Mouse (Mus musculus): Measurements from ENCODE around the gene Myh9.
"Not testable (repeated sequence)": the region's sequence is repeated elsewhere in the genome, so short reads cannot be mapped to it uniquely, and the experiment has no call there.

The Myh9 gene

GRCm38 (mm10) chr15:77757586-77758226, 84.3 kb downstream of the Myh9 start:
- no peak for DNase-seq (ENCODE audit: extremely low read depth, low read depth)

DNA sequence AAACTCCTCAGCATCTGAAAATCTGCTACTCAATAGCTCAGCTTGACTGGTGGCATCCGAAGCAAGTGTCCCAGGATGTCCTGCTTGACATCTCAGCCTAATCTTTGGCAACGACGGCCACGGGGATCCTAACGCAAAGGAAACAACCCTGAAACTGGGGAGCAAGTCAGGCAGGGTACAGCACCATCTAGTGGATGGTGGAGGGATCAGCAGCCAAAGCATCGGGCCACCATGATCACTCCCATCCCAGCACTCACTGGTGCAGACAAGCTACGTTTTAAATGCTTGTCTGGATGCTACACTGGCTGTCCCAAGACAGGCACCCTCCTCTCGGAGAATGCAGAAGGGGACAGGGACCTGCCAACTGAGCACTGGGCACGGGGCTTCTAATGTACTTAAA, 85.1 kb downstream of the Myh9 start, which contains the start of gene Apol8:
Gene Apol8 (minus strand): TSS at position 156 of the 400 bp plus-strand sequence.
- DNase-seq (ENCODE audit: extremely low read depth, low read depth) = peak; percentile 44

DNA sequence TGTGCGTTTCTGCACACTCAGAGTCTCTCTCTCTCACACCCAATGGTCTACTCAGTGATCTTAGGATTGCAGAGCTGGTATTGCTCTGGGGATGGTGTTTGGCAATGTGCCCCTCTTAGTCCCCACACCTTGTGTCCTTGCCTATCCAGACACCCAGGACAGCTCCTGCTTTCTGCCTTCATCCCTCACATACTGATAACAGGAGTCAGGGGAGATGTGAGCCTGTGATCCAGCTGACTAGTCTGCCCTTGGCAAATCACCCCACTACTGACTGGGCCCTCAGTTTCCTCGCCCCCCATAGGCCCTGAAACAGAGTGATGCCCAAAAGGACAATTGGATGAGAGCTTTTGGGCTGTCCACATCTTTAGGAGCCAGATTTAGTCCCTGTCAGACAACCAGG, 85.9 kb downstream of the Myh9 start:
- DNase-seq (ENCODE audit: extremely low read depth, low read depth) = no peak

- no peak for DNase-seq (ENCODE audit: extremely low read depth, low read depth)
These were observed 86.8 kb downstream of the Myh9 start for GRCm38 (mm10) chr15:77755132-77755531.

DNA sequence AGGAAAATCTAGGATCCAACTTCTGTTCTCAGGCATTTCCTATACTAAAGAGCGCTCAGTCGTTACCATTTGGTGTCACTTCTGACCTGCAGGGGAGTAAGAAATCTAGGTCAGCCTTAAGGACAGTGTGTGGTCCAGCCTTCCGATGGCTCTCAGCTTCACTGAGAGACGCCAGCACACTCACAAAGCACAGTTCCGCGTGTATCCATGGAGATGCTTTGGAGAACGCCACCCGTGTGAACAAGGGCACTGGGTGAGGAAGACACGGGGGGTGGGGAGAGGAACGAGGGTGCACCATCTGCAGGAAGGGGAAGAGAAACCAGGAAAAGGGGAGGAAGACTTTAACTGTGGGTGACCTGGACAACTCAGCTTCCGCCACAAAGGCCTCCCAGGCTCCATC, 89.5 kb downstream of the Myh9 start:
- DNase-seq (ENCODE audit: extremely low read depth, low read depth) = no peak

DNA sequence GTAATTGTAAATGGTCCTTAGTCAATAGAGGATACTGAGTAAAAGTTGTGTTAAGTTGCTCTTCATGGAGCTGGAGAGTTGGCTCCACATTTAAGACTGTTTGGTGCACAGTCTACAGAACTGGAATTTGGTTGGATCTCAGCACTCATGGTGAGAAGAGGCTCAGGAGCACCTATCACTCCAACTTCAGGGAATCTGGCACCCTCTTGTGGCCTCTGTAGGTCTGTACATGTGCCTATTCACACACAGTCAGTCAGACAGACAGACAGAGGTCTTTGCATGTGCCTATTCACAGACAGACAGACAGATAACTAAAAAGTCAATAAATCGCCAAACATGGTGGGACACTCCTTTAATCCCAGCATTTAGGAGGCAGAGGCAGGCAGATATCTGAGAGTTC, 91.5 kb downstream of the Myh9 start:
- DNase-seq (ENCODE audit: extremely low read depth, low read depth) = no peak

DNA sequence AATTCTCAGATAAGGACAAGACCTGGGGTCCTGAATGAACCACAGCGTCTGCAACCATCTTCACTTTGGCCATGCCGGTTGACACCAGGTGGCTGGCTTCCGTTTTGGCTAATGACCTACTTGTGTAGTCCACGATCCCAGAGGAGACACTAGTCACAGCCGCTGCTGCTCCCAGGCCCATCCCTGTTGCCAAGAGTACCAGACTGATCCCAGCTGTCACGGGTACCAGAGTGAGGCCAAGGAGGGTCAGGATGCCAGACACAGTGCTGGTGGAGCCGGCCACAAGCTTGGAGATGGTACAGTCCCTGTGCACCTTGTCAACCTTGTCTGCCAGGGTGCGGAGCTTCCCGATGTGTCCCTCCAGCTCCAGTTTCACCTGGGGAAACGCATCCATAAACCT, 92.3 kb downstream of the Myh9 start:
- no peak for DNase-seq (ENCODE audit: extremely low read depth, low read depth)

- no peak for DNase-seq (ENCODE audit: extremely low read depth, low read depth)
These were observed 93.6 kb downstream of the Myh9 start for GRCm38 (mm10) chr15:77748414-77748813.

DNA sequence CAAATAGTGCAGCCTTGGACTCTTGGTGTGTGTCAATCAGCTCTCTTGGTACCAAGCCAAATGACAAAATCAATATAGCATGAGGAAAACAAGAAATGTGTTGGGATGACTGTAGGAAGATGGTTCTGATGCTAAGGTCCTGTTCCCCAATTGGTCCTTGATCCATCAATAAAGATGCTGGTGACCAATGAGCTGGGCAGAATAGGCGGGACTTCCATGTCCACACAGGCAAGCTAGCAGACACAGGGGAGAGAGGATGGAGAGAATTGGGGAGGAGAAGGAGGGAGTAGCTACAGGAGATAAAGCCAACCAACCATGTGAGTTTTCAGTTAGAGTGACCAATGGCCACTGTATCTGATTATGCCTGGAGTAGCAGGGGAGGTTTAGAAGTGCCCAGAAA, 95.6 kb downstream of the Myh9 start:
- DNase-seq (ENCODE audit: extremely low read depth, low read depth) = no peak

DNA sequence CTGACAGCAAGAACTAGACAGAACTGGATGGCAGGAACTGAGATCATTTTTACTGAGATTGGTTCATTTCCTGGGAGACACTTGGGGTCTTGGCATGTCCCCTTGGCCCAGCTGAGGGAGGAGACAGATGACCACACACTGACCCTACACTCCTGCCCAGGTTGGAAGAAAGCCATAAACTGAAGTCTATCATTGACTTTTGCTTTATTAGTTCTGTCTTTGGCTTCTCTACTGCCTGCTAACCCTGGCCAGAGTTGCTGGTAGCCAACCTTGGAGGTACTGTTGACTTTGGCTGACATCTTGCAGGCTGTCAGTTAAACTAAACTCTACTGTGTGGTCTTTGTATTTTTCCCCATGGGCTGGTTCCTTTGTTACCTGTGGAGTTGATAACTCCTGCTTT, 96.9 kb downstream of the Myh9 start:
- no peak for DNase-seq (ENCODE audit: extremely low read depth, low read depth)

DNA sequence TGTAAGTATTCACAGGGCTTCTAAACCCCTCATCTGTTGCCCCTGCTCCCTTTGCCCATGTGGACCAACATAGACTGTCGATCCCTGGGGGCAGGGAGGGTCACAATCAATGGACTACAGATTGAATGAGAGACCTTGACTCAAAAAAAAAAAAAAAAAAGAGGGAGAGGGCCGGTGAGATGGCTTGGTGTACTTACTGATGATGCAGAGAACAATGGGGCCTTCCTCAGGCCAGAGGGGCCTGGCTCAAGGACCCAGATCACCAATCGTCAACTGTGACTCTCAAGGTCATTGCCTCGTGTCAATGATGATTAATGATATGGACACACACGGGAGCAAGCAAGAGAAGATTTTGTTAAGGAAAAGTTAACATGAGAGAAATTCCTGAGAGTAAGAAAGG, 97.3 kb downstream of the Myh9 start:
- DNase-seq (ENCODE audit: extremely low read depth, low read depth) = no peak

DNA sequence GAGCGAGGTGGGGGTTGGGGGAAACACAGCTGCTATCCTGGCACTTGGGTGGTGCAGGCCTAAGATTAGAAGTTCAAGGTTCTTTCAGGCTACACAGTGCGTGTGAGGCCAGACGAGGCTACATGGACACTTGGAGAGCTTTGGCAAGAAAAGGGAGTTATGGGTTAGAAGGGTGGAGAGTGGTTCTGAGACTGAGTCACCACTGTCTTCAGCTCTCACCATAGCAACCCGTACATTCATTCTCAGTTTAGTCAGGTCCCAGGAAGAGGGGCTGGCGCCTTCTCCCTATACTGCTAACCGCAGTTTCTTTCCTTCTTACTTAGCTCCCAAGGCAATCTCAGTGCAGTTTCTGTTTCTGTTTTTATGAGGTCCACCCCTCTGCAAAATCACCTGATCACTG, 100.4 kb downstream of the Myh9 start:
- not testable (repeated sequence) for DNase-seq (ENCODE audit: extremely low read depth, low read depth)

DNA sequence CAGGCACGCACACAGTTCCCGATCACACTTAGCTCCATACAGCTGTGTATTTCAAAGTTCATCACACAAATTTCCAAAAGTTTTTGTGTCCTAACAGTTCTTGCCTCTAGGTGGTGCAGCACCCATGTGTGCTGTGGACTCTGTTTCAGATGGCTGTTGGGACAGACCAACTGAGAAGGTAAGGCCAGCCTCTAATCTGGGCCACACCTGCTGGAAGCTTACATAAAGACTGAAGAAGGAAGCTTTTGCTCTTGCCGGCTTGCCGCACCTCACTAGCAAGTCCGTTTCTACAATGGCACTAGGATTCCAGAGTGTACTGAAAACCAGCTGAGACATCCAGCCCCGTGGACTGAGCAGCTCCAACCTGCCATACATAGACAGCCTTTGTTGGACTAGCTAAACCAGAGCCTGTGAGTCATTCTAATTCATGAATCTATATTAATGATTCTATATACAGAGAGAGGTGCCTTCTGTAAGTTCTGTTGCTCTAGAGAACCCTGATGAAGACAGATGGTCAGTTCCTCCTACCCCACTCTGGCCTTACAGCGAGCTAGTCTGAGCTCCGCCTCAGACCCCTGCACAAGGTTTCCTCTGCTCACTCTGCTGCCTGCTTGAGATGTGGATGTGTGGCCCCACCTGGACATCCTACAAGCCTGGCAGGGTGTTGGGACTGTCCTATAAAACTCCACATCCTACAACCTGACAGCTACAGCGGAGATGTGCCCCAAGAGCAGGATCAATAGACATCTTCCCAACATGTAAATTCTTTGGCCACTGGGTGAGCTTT, 101.3 kb downstream of the Myh9 start:
- no peak for DNase-seq (ENCODE audit: extremely low read depth, low read depth)

- DNase-seq (ENCODE audit: extremely low read depth, low read depth) = not testable (repeated sequence)
These were observed 108.1 kb downstream of the Myh9 start for GRCm38 (mm10) chr15:77733903-77734302.

DNA sequence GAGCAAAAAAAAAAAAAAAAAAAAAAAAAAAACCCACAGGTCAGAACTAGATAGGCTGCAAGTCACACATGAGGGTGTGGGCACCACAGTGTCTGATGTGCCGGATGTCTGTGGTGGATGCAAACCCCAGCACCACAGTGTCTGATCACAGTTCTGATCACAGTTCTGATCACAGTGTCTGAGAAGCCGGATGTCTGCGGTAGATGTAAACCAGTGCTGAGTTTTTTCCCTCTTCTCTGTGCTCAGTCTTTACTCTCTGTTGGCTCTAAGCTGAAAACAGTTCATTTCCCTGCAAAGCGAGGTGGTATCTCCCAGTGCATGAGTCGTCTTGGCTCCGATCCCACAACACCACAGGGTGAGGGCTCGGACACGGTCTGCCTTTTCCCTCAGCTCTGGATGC, 108.6 kb downstream of the Myh9 start:
- DNase-seq (ENCODE audit: extremely low read depth, low read depth) = not testable (repeated sequence)

DNA sequence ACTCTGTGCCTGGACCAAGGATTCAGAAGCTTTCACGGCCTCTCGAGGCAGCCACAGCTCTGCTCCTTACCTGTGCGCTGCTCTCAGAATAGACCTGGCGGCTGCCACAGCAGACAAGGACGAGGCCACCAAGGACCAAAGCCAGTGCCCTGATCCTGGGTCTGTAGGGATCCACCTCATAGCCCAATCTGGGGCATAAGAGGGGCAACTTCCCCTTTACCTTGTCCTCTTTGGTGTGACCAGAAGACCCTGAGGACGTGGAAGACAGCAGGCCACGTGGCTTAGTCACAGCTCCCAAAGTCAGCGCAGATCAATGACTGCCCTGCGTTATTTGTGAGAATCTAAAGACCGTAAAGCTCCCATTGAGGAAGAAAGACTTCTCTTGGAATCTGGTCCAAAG, 109.1 kb downstream of the Myh9 start:
- DNase-seq (ENCODE audit: extremely low read depth, low read depth) = not testable (repeated sequence)

DNA sequence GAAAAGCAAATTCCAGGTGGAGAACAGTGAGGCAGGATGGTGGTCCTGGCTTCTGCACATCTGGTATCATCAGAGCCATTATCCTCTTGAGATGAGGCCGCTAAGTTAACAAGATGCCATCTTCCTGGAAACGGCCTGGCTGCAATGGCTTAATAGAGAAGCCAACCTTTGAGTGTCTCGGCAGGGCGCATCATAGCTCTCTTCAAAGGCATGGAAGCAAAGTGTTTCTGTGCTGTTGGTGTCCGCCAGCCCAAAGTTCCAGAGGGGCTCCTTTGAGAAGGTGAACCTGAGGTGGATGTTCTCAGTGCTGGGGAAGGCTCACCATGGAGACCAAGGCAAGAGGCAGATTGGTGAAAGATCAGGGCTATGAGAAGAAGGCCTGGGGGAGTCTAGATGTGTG, 110.4 kb downstream of the Myh9 start:
- no peak for DNase-seq (ENCODE audit: extremely low read depth, low read depth)

- DNase-seq (ENCODE audit: extremely low read depth, low read depth) = not testable (repeated sequence)
These were observed 113.2 kb downstream of the Myh9 start, which contains the start of gene Apol9b for GRCm38 (mm10) chr15:77728739-77729138. Apol9b (plus strand) TSS chr15:77729039.

DNA sequence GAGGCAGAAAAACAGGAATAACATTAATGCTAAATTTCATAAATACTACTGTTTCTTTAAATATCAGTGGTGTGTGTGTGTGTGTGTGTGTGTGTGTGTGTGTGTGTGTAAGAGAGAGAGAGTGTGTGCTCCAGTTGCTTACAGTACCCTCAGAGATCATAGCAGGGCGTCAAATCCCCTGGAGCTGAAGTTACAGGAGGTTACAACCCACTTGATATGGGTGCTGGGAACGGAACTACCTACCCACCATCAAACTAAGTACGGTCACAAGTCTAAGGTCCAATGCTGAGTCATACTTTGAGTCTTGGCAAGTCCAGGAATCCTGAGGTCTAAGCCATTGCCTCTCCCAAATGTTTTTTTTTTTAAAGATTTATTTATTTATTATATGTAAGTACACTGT, 114.2 kb downstream of the Myh9 start:
- DNase-seq (ENCODE audit: extremely low read depth, low read depth) = not testable (repeated sequence)

DNA sequence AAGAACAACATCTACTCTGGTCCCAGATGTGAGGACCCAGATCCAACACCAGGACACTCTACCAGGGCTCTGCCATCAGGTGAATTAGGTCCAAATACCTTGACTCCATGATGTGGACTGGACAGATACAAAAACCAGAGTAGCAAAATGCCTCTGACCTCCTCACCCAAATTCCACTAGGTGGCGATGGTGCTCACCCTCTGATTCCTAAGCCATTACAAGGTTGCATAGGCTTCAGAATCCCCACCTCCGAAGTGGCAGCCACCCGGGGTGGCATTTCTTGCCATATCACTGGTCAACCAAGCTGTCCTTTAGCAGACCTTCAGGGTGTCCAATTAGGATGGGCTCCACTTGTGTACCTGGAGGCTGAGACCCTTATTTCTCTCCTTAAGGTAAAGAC, 114.8 kb downstream of the Myh9 start:
- not testable (repeated sequence) for DNase-seq (ENCODE audit: extremely low read depth, low read depth)

DNA sequence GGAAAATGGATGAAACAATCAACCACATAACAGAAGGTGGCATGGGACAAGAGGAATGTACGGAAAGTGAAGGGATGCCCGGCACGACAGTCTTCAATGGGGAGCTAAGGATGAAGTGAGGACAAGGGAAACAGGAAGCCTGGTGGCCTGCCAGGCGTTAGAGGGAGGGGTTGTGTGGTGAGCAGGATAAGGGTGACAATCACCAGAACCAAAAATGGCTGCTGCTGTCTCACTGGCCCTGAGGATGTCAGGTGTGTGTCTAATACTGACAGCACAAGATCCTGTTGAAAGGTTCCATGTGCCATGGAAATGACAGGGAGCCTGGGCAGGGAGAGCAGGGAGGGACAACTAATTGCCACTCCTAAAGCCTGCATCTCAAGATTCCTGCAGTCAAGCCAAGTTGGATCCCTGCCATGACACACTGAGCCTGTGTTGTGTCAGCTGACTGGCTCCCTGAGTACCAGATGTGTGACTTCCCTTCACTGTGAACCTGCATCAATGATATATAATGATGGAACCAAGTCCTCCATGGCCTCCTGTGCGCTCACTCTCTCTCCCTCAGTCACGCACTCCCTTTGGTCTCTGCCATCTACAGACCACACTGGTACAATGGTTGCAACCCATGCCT, 116.5 kb downstream of the Myh9 start:
- not testable (repeated sequence) for DNase-seq (ENCODE audit: extremely low read depth, low read depth)

- DNase-seq (ENCODE audit: extremely low read depth, low read depth) = not testable (repeated sequence)
These were observed 117.6 kb downstream of the Myh9 start for GRCm38 (mm10) chr15:77724208-77724911.
